Mouse (Mus musculus): ENCODE results near the gene Ltbp1. TPM values are rescaled to one million over a fixed set of nuclear protein-coding genes. Genes with fewer than 3 reads are reported as not detected.

The Ltbp1 gene
- polyA plus RNA-seq, 1 experiment = not detected

- WGBS = 83% methylated on average over 9 of the region's 9 CpGs
- no peak for TF ChIP-seq POLR2A (IDR thresholded peaks at IDR 0.05; ENCODE audit: insufficient read depth, low read depth, low read length)
- TF ChIP-seq CTCF (IDR thresholded peaks at IDR 0.05; ENCODE audit: insufficient read depth, low read depth, low read length) = no peak
- no peak overlapping the region for H3K4me3 ChIP-seq (ENCODE audit: insufficient read depth, low read depth, low read length)
- H3K27ac ChIP-seq (ENCODE audit: insufficient read depth, low read depth, low read length) = no peak overlapping the region
- no peaks in the 10 kb centered on the region for H3K4me1 ChIP-seq (ENCODE audit: control insufficient read depth, insufficient read depth, low read length)
Observed at GRCm38 (mm10) chr17:75199694-75200093, 194.3 kb downstream of the Ltbp1 start.

- H3K27ac ChIP-seq (ENCODE audit: insufficient read depth, low read depth, low read length) = no peak overlapping the region
- no peak overlapping the region for H3K4me3 ChIP-seq (ENCODE audit: insufficient read depth, low read depth, low read length)
- H3K4me1 ChIP-seq (ENCODE audit: control insufficient read depth, insufficient read depth, low read length) = no peaks in the 10 kb centered on the region
- TF ChIP-seq POLR2A (IDR thresholded peaks at IDR 0.05; ENCODE audit: insufficient read depth, low read depth, low read length) (no peak), CTCF (IDR thresholded peaks at IDR 0.05; ENCODE audit: insufficient read depth, low read depth, low read length) (no peak)
- WGBS = 90% methylated on average over 3 of the region's 3 CpGs
Observed at GRCm38 (mm10) chr17:75202314-75202713, 196.9 kb downstream of the Ltbp1 start.

- TF ChIP-seq CTCF (IDR thresholded peaks at IDR 0.05; ENCODE audit: insufficient read depth, low read depth, low read length) = no peak
- TF ChIP-seq POLR2A (IDR thresholded peaks at IDR 0.05; ENCODE audit: insufficient read depth, low read depth, low read length) = no peak
- 75% methylated on average over 1 of the region's 1 CpGs for WGBS
- no peaks in the 10 kb centered on the region for H3K4me1 ChIP-seq (ENCODE audit: control insufficient read depth, insufficient read depth, low read length)
Observed at GRCm38 (mm10) chr17:75204065-75204464, 198.7 kb downstream of the Ltbp1 start.

GRCm38 (mm10) chr17:75206281-75206680 is 200.9 kb downstream of the Ltbp1 start:
- 76% methylated on average over 3 of the region's 3 CpGs for WGBS
- Histone ChIP-seq H3K27ac (ENCODE audit: insufficient read depth, low read depth, low read length) (no peak overlapping the region), H3K4me3 (ENCODE audit: insufficient read depth, low read depth, low read length) (no peak overlapping the region), H3K4me1 (ENCODE audit: control insufficient read depth, insufficient read depth, low read length) (no peaks in the 10 kb centered on the region)
- TF ChIP-seq POLR2A (IDR thresholded peaks at IDR 0.05; ENCODE audit: insufficient read depth, low read depth, low read length) (no peak), CTCF (IDR thresholded peaks at IDR 0.05; ENCODE audit: insufficient read depth, low read depth, low read length) (no peak)

More at GRCm38 (mm10) chr17:75204065-75204464, 198.7 kb downstream of the Ltbp1 start:
- Histone ChIP-seq H3K27ac (ENCODE audit: insufficient read depth, low read depth, low read length) (no peak overlapping the region), H3K4me3 (ENCODE audit: insufficient read depth, low read depth, low read length) (no peak overlapping the region)

- 95% methylated on average over 7 of the region's 7 CpGs for WGBS
- Histone ChIP-seq H3K27ac (ENCODE audit: insufficient read depth, low read depth, low read length) (no peak overlapping the region), H3K4me3 (ENCODE audit: insufficient read depth, low read depth, low read length) (no peak overlapping the region), H3K4me1 (ENCODE audit: control insufficient read depth, insufficient read depth, low read length) (no peaks in the 10 kb centered on the region)
- TF ChIP-seq POLR2A (IDR thresholded peaks at IDR 0.05; ENCODE audit: insufficient read depth, low read depth, low read length) = no peak
- no peak for TF ChIP-seq CTCF (IDR thresholded peaks at IDR 0.05; ENCODE audit: insufficient read depth, low read depth, low read length)
Observed at GRCm38 (mm10) chr17:75208164-75208698, 202.9 kb downstream of the Ltbp1 start.

- WGBS = 86% methylated on average over 4 of the region's 4 CpGs
- H3K4me1 ChIP-seq (ENCODE audit: control insufficient read depth, insufficient read depth, low read length) = no peaks in the 10 kb centered on the region
Observed at GRCm38 (mm10) chr17:75210526-75210925, 205.2 kb downstream of the Ltbp1 start.

GRCm38 (mm10) chr17:75216362-75216761 is 211.0 kb downstream of the Ltbp1 start:
- Histone ChIP-seq H3K27ac (ENCODE audit: insufficient read depth, low read depth, low read length) (no peak overlapping the region), H3K4me1 (ENCODE audit: control insufficient read depth, insufficient read depth, low read length) (no peaks in the 10 kb centered on the region), H3K4me3 (ENCODE audit: insufficient read depth, low read depth, low read length) (no peak overlapping the region)
- TF ChIP-seq POLR2A (IDR thresholded peaks at IDR 0.05; ENCODE audit: insufficient read depth, low read depth, low read length) (no peak), CTCF (IDR thresholded peaks at IDR 0.05; ENCODE audit: insufficient read depth, low read depth, low read length) (no peak)
- 97% methylated on average over 2 of the region's 2 CpGs for WGBS

More at GRCm38 (mm10) chr17:75210526-75210925, 205.2 kb downstream of the Ltbp1 start:
- no peak overlapping the region for H3K4me3 ChIP-seq (ENCODE audit: insufficient read depth, low read depth, low read length)
- TF ChIP-seq POLR2A (IDR thresholded peaks at IDR 0.05; ENCODE audit: insufficient read depth, low read depth, low read length) = no peak
- TF ChIP-seq CTCF (IDR thresholded peaks at IDR 0.05; ENCODE audit: insufficient read depth, low read depth, low read length) = no peak
- no peak overlapping the region for H3K27ac ChIP-seq (ENCODE audit: insufficient read depth, low read depth, low read length)

- Histone ChIP-seq H3K27ac (ENCODE audit: insufficient read depth, low read depth, low read length) (no peak overlapping the region), H3K4me1 (ENCODE audit: control insufficient read depth, insufficient read depth, low read length) (no peaks in the 10 kb centered on the region), H3K4me3 (ENCODE audit: insufficient read depth, low read depth, low read length) (no peak overlapping the region)
- TF ChIP-seq CTCF (IDR thresholded peaks at IDR 0.05; ENCODE audit: insufficient read depth, low read depth, low read length) = no peak
- TF ChIP-seq POLR2A (IDR thresholded peaks at IDR 0.05; ENCODE audit: insufficient read depth, low read depth, low read length) = no peak
- 93% methylated on average over 6 of the region's 6 CpGs for WGBS
Observed at GRCm38 (mm10) chr17:75218700-75219099, 213.3 kb downstream of the Ltbp1 start.

- no peak for TF ChIP-seq CTCF (IDR thresholded peaks at IDR 0.05; ENCODE audit: insufficient read depth, low read depth, low read length)
- no peak for TF ChIP-seq POLR2A (IDR thresholded peaks at IDR 0.05; ENCODE audit: insufficient read depth, low read depth, low read length)
- WGBS = 84% methylated on average over 3 of the region's 3 CpGs
- Histone ChIP-seq H3K4me3 (ENCODE audit: insufficient read depth, low read depth, low read length) (no peak overlapping the region), H3K4me1 (ENCODE audit: control insufficient read depth, insufficient read depth, low read length) (no peaks in the 10 kb centered on the region), H3K27ac (ENCODE audit: insufficient read depth, low read depth, low read length) (no peak overlapping the region)
Observed at GRCm38 (mm10) chr17:75228321-75228720, 223.0 kb downstream of the Ltbp1 start.

Data from olfactory bulb, adult 2 months (tissue).